In the genomic region with DNA sequence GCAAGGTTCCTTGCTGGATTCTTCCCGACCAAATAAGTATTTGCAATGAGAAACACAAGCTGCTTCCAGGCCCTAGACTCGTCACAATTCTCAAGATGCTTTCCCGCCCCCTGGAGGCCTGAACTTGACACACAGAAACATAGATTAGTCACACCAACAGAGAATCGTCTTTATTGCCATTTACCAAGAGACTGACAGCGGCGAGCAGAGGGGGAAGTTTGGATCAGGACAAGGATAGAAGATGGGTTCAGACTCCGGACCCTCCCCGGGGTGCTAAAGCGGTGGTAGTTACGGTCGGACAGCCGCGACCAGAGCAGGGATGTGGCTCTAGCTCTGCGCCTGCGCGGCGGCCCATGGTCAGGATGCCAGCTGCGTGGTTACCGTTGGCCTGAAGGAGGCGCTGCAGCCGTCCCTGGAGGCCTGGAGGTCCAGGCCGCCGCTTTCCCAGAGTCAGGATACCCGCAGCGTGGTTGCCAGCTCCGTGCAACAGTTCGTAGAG, we compare ENCODE assay signal across 8 mouse cellular contexts. TPM values are rescaled to one million over a fixed set of nuclear protein-coding genes. Genes with fewer than 3 reads are reported as not detected.
A peak's percentile ranks its signal among the peaks of the same experiment; 100 is the strongest.
DNase-seq lines count a peak whose midpoint lies in the region; ATAC-seq and TF ChIP-seq lines count a peak whose summit lies in the region.

No protein-coding gene starts in this region.

- peaks cover 6% of the 10 kb centered on the region for H3K4me1 ChIP-seq in hindbrain, embryonic 11.5 days (replicated peaks; ENCODE audit: control insufficient read depth, insufficient read depth, low read length)
- H3K4me1 ChIP-seq in lung, postnatal 0 days (ENCODE audit: insufficient read depth, low read depth, low read length), result no peaks in the 10 kb centered on the region

- no peaks in the 10 kb centered on the region for H3K9me3 ChIP-seq in hindbrain, embryonic 11.5 days (ENCODE audit: control insufficient read depth, low read length)
- H3K9me3 ChIP-seq in lung, postnatal 0 days (ENCODE audit: low read length), result no peaks in the 10 kb centered on the region

- DNase-seq in Muller cell, postnatal 12 days (ENCODE audit: inconsistent ontology term), result peak; percentile 87
- DNase-seq in cerebellum, adult 9-11 months, result peak; percentile 90
- DNase-seq in frontal cortex, adult 2 months (ENCODE audit: extremely low spot score in 1 of 2, low spot score in 1 of 2), result peak; percentile 72 to 94
- peak; percentile 95 for DNase-seq in hindbrain, embryonic 11.5 days (ENCODE audit: low spot score)
- DNase-seq in layer of hippocampus, adult 9-11 months, result peak; percentile 77
- peak; percentile 89 for DNase-seq in lung, postnatal 0 days (ENCODE audit: low spot score)
- peak; percentile 87 for DNase-seq in ovary, postnatal 14 days (ENCODE audit: low spot score)
- DNase-seq in thymus, postnatal 10 days (ENCODE audit: low spot score in 2 of 2), result peak; percentile 58 to 80

- H3K9ac ChIP-seq in hindbrain, embryonic 11.5 days (ENCODE audit: low read depth, low read length), result peak overlapping the region; percentile 52
- H3K9ac ChIP-seq in lung, postnatal 0 days (replicated peaks; ENCODE audit: low read depth), result no peak overlapping the region

- peak overlapping the region; percentile 32 for H3K4me3 ChIP-seq in hindbrain, embryonic 11.5 days (ENCODE audit: low read depth, low read length)
- H3K4me3 ChIP-seq in lung, postnatal 0 days (ENCODE audit: low read depth, low read length), result peak overlapping the region; percentile 38

- no peaks in the 10 kb centered on the region for H3K36me3 ChIP-seq in hindbrain, embryonic 11.5 days (ENCODE audit: control insufficient read depth, insufficient read depth, low read length)
- H3K36me3 ChIP-seq in lung, postnatal 0 days (ENCODE audit: insufficient read depth, low read length), result no peaks in the 10 kb centered on the region

- H3K27ac ChIP-seq in hindbrain, embryonic 11.5 days (ENCODE audit: low read depth, low read length), result no peak overlapping the region
- no peak overlapping the region for H3K27ac ChIP-seq in lung, postnatal 0 days (ENCODE audit: low read length)

- peak; percentile 68 for ATAC-seq in hindbrain, embryonic 11.5 days (ENCODE audit: low FRiP score)
- peak; percentile 79 for ATAC-seq in lung, postnatal 0 days

- peaks cover 18% of the 10 kb centered on the region for H3K27me3 ChIP-seq in hindbrain, embryonic 11.5 days (ENCODE audit: control insufficient read depth, insufficient read depth, low read length)
- H3K27me3 ChIP-seq in lung, postnatal 0 days (replicated peaks; ENCODE audit: insufficient read depth, low read length), result peaks cover 13% of the 10 kb centered on the region

- TF ChIP-seq CTCF in lung, postnatal 0 days (IDR thresholded peaks at IDR 0.05), result peak; percentile 75

- WGBS in hindbrain, embryonic 11.5 days, result under 1% methylated on average over 27 of the region's 27 CpGs
- WGBS in lung, postnatal 0 days, result under 1% methylated on average over 27 of the region's 27 CpGs

- TF ChIP-seq EP300 in lung, postnatal 0 days (IDR thresholded peaks at IDR 0.05), result no peak

- peak overlapping the region; percentile 67 for H3K4me2 ChIP-seq in hindbrain, embryonic 11.5 days (replicated peaks; ENCODE audit: low read depth, low read length)
- H3K4me2 ChIP-seq in lung, postnatal 0 days (replicated peaks; ENCODE audit: low read depth, low read length), result peak overlapping the region; percentile 62

RNA-seq across cellular contexts. Expression of a gene that starts 1.1 kb away (rescaled TPM):
- 0.50 and 0.62 TPM in 2 replicates for polyA plus RNA-seq in frontal cortex, adult 2 months (2012; rRNA removed)
- not detected in 2 replicates for polyA plus RNA-seq in hindbrain, embryonic 11.5 days (2014; fragmentation: Nextera tagmentation; extraction: Ambion mirVana)
- polyA plus RNA-seq in lung, postnatal 0 days (2015; fragmentation: Nextera tagmentation; extraction: Ambion mirVana), result not detected in 2 replicates

RNA-seq across cellular contexts. Expression of a gene that starts 1.9 kb away (rescaled TPM):
- 15.8 and 19.2 TPM in 2 replicates for polyA plus RNA-seq in frontal cortex, adult 2 months (2012; rRNA removed)
- 3.8 and 5.7 TPM in 2 replicates for polyA plus RNA-seq in hindbrain, embryonic 11.5 days (2014; fragmentation: Nextera tagmentation; extraction: Ambion mirVana)
- 0.04 TPM in 1 of 2 replicates, not detected in the other for polyA plus RNA-seq in lung, postnatal 0 days (2015; fragmentation: Nextera tagmentation; extraction: Ambion mirVana)

RNA-seq across cellular contexts. Expression of a gene that starts 9.2 kb away (rescaled TPM):
- 7.7 and 9.3 TPM in 2 replicates for polyA plus RNA-seq in frontal cortex, adult 2 months (2012; rRNA removed)
- 1.1 and 2.1 TPM in 2 replicates for polyA plus RNA-seq in hindbrain, embryonic 11.5 days (2014; fragmentation: Nextera tagmentation; extraction: Ambion mirVana)
- polyA plus RNA-seq in lung, postnatal 0 days (2015; fragmentation: Nextera tagmentation; extraction: Ambion mirVana), result 4.9 and 6.4 TPM in 2 replicates

RNA-seq across cellular contexts. Expression of a gene that starts 23.6 kb away (rescaled TPM):
- 205 and 221 TPM in 2 replicates for polyA plus RNA-seq in frontal cortex, adult 2 months (2012; rRNA removed)
- polyA plus RNA-seq in hindbrain, embryonic 11.5 days (2014; fragmentation: Nextera tagmentation; extraction: Ambion mirVana), result 76.6 and 87.5 TPM in 2 replicates
- 25.3 and 30.4 TPM in 2 replicates for polyA plus RNA-seq in lung, postnatal 0 days (2015; fragmentation: Nextera tagmentation; extraction: Ambion mirVana)

RNA-seq across cellular contexts. Expression of a gene that starts 47.9 kb away (rescaled TPM):
- polyA plus RNA-seq in frontal cortex, adult 2 months (2012; rRNA removed), result not detected in 2 replicates
- 0.50 and 0.82 TPM in 2 replicates for polyA plus RNA-seq in hindbrain, embryonic 11.5 days (2014; fragmentation: Nextera tagmentation; extraction: Ambion mirVana)
- polyA plus RNA-seq in lung, postnatal 0 days (2015; fragmentation: Nextera tagmentation; extraction: Ambion mirVana), result 0.51 TPM in 1 of 2 replicates, not detected in the other
